Mouse (Mus musculus) lung, postnatal 0 days (tissue): ENCODE measurements around the gene Syngr4. TPM values are rescaled to one million over a fixed set of nuclear protein-coding genes. Genes with fewer than 3 reads are reported as not detected.
"Not testable (repeated sequence)": the region's sequence is repeated elsewhere in the genome, so short reads cannot be mapped to it uniquely, and the experiment has no call there.

ENCODE experiments used
- ATAC-seq: fragments of 200-750 bp; cut with Nextera tagmentation; 2 replicates; pipeline ENCODE4 v1.8.0; 2017; ENCODE audit warnings: moderate library complexity
- DNase-seq: peaks from one replicate; pipeline ENCODE4 v3.0.0-alpha.2; 2016; ENCODE audit warnings: low spot score
- H3K27ac ChIP-seq: fragments of 300-500 bp; sonication (generic); 2 replicates; pipeline ENCODE4 v1.5.1; 2014; ENCODE audit warnings: antibody characterized with exemption, mild to moderate bottlenecking, low read length, mixed read lengths
- H3K27me3 ChIP-seq: fragments of 300-500 bp; sonication (generic); replicated peaks from 2 replicates; pipeline ENCODE4 v1.6.1; 2014; ENCODE audit warnings: low read length, mixed read lengths; ENCODE audit not compliant: insufficient read depth
- H3K36me3 ChIP-seq: fragments of 300-500 bp; sonication (generic); 2 replicates; pipeline ENCODE4 v1.6.1; 2014; ENCODE audit warnings: low read length, mixed read lengths; ENCODE audit not compliant: insufficient read depth
- H3K4me1 ChIP-seq: fragments of 300-500 bp; sonication (generic); 2 replicates; pipeline ENCODE4 v1.6.1; 2014; ENCODE audit warnings: antibody characterized with exemption, low read depth, low read length, mixed read lengths; ENCODE audit not compliant: insufficient read depth
- H3K4me2 ChIP-seq: fragments of 300-500 bp; sonication (generic); replicated peaks from 2 replicates; pipeline ENCODE4 v1.6.1; 2014; ENCODE audit warnings: low read depth, mild to moderate bottlenecking, low read length, moderate library complexity, mixed read lengths
- H3K4me3 ChIP-seq: fragments of 300-500 bp; sonication (generic); 2 replicates; pipeline ENCODE4 v1.5.1; 2014; ENCODE audit warnings: low read depth, low read length
- H3K9ac ChIP-seq: fragments of 300-500 bp; sonication (generic); replicated peaks from 2 replicates; pipeline ENCODE4 v1.6.1; 2014; ENCODE audit warnings: low read depth, mild to moderate bottlenecking
- H3K9me3 ChIP-seq: fragments of 300-500 bp; sonication (generic); 2 replicates; pipeline ENCODE4 v1.6.1; 2016; ENCODE audit warnings: low read length, mixed read lengths
- CTCF ChIP-seq: IDR thresholded peaks from 2 replicates; pipeline ENCODE4 v1.5.1; 2016; ENCODE audit warnings: antibody characterized with exemption, mild to moderate bottlenecking
- EP300 ChIP-seq: IDR thresholded peaks from 2 replicates; pipeline ENCODE4 v1.6.1; 2016; ENCODE audit warnings: antibody characterized with exemption, mild to moderate bottlenecking, control low read depth
- whole genome bisulfite sequencing: fragments of 180-500 bp; shearing (Covaris S2); extraction: QIAGEN DNeasy Blood & Tissue Kit; methylation state at CpG from one replicate; pipeline ENCODE4 v1.1.7; 2014; 5-methylcytosine and 5-hydroxymethylcytosine counted together
- polyA plus RNA-seq: library from polyadenylated mRNA; unstranded; fragments of >200 nt; fragmentation: Nextera tagmentation; extraction: Ambion mirVana; gene quantifications from 2 replicates; pipeline ENCODE4 v1.2.1, GENCODE M21; 2015

Gene Syngr4
- polyA plus RNA-seq, 1 experiment from 2014 or later: 0.23 TPM

- DNase-seq (no peak), ATAC-seq (no peak)
- H3K9me3 ChIP-seq: no peaks in the 10 kb centered on the region
- H3K27ac ChIP-seq: no peak overlapping the region
- H3K9ac ChIP-seq: no peak overlapping the region
- H3K36me3 ChIP-seq: 0 out of 2 replicates have a peak, but pooled peaks cover 8% of the 10 kb centered on the region
- 84% methylated on average over 9 of the region's 9 CpGs for WGBS
- no peak overlapping the region for H3K4me3 ChIP-seq
- no peak for TF ChIP-seq EP300
- no peak for TF ChIP-seq CTCF
- H3K4me1 ChIP-seq: no peaks in the 10 kb centered on the region
- no peaks in the 10 kb centered on the region for H3K27me3 ChIP-seq
- H3K4me2 ChIP-seq: no peak overlapping the region
These were observed 10.1 kb upstream of the Syngr4 start for GRCm38 (mm10) chr7:45906622-45907021.

DNA sequence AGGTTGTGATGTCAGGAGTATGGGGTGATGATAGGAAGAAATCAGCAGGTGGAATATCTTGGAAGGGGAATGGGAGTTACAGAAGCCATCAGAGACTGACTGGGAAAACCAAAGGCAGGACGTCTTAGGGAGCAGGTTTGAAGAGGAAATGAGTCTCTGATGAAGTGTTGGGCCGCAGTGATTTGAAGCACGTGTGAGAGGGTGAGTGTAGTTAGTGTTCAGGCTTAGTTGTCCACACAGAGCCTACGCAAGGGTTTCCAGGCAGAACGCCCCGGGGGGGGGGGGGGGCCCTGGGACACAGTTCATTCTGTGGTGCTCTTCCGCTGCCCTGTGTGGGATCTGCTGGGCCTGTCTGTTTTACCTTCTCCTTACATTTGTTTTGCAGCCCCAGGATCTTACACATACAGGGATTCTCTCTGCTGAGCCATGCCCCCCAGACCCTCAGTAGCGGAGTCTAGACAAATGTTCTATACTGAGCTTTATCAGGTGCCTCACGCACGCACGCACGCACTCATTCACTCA lies 6.0 kb upstream of the Syngr4 start:
- Histone ChIP-seq H3K4me3 (no peak overlapping the region), H3K4me2 (no peak overlapping the region), H3K27me3 (no peaks in the 10 kb centered on the region), H3K9ac (no peak overlapping the region), H3K9me3 (no peaks in the 10 kb centered on the region), H3K27ac (no peak overlapping the region), H3K4me1 (peaks cover 4% of the 10 kb centered on the region; the same call in 1 of the 2 replicates), H3K36me3 (no peaks in the 10 kb centered on the region)
- WGBS: 58% methylated on average over 12 of the region's 12 CpGs
- TF ChIP-seq EP300 (no peak), CTCF (no peak)
- DNase-seq: peak; percentile 28
- ATAC-seq: peak; percentile 40

- Histone ChIP-seq H3K27me3 (no peaks in the 10 kb centered on the region), H3K4me3 (no peak overlapping the region), H3K36me3 (no peaks in the 10 kb centered on the region), H3K4me1 (peaks cover 7% of the 10 kb centered on the region; the same call in 1 of the 2 replicates), H3K27ac (no peak overlapping the region), H3K4me2 (no peak overlapping the region), H3K9me3 (no peaks in the 10 kb centered on the region), H3K9ac (no peak overlapping the region)
- ATAC-seq: no peak
- WGBS: 45% methylated on average over 5 of the region's 5 CpGs
- DNase-seq: peak; percentile 47
- TF ChIP-seq CTCF: no peak
- TF ChIP-seq EP300: no peak
These were observed 5.0 kb upstream of the Syngr4 start for GRCm38 (mm10) chr7:45901562-45901961.

GRCm38 (mm10) chr7:45898125-45898524 lies 1.6 kb upstream of the Syngr4 start:
- not testable (repeated sequence) for ATAC-seq, H3K4me1 ChIP-seq, H3K9me3 ChIP-seq, H3K27ac ChIP-seq, DNase-seq, H3K4me3 ChIP-seq, H3K36me3 ChIP-seq, H3K27me3 ChIP-seq, H3K4me2 ChIP-seq, H3K9ac ChIP-seq
- TF ChIP-seq CTCF: peak; percentile 60
- 57% methylated on average over 4 of the region's 4 CpGs for WGBS

GRCm38 (mm10) chr7:45897258-45897757 lies 794 bp upstream of the Syngr4 start:
- ATAC-seq (peak; percentile 60), DNase-seq (peak; percentile 82)
- TF ChIP-seq CTCF: no peak
- no peak for TF ChIP-seq EP300
- H3K27ac ChIP-seq: peak overlapping the region; percentile 78
- no peaks in the 10 kb centered on the region for H3K9me3 ChIP-seq
- no peaks in the 10 kb centered on the region for H3K36me3 ChIP-seq
- 2% methylated on average over 19 of the region's 19 CpGs for WGBS
- H3K4me3 ChIP-seq: peak overlapping the region; percentile 50
- peaks cover 7% of the 10 kb centered on the region; the same call in 1 of the 2 replicates for H3K4me1 ChIP-seq
- H3K9ac ChIP-seq: peak overlapping the region; percentile 46
- H3K27me3 ChIP-seq: no peaks in the 10 kb centered on the region
- H3K4me2 ChIP-seq: peak overlapping the region; percentile 67

GRCm38 (mm10) chr7:45895931-45896516 lies 490 bp downstream of the Syngr4 start:
- H3K27ac ChIP-seq: no peak overlapping the region
- H3K4me1 ChIP-seq: peaks cover 7% of the 10 kb centered on the region; the same call in 1 of the 2 replicates
- WGBS: 69% methylated on average over 6 of the region's 6 CpGs
- DNase-seq (no peak), ATAC-seq (no peak)
- H3K9ac ChIP-seq: no peak overlapping the region
- H3K4me2 ChIP-seq: peak overlapping the region; percentile 32
- no peaks in the 10 kb centered on the region for H3K9me3 ChIP-seq
- no peaks in the 10 kb centered on the region for H3K36me3 ChIP-seq
- H3K4me3 ChIP-seq: no peak overlapping the region
- no peaks in the 10 kb centered on the region for H3K27me3 ChIP-seq
- no peak for TF ChIP-seq EP300
- no peak for TF ChIP-seq CTCF
